ENCODE assay signal across 8 mouse cellular contexts in the genomic region with DNA sequence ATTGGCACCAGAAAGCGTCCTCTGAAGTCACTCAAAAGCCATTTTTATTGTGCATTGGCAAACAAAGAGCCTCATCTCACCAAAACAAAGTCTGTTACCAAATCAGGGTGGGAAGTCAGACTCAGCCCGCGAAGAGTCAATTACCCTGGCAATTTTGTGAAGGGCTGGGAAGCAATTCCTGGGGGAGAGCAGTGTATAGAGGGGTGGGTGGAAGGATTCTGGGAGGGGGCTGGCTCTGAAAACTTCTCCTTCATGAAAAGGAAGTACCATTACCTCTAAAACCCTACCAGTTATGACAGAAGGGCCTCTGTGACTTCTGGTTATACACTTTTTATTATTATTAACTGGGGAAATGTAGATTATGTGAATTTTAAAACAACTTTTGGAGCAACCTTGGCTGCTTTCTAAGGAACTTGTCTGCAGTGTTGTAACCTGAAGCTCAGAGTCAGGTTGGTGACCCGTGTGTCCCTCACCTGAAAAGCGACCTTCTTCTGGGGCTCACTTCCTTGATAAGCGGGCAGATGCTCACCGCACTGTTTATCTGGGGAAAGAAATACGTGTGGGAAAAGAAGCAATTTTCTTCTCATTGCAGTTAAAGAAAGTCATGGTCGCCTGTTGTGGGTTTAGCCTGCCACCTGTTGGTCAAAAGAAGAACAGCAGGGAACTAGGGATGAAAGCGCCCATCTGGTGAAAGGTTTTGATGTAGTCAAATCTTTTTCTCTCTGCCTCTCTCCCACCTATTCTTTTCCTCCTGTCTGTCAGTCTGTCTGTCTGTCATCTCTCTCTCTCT. TPM values are rescaled to one million over a fixed set of nuclear protein-coding genes. Genes with fewer than 3 reads are reported as not detected.
DNase-seq lines count a peak whose midpoint lies in the region; ATAC-seq lines count a peak whose summit lies in the region.

No protein-coding gene starts in this region.

- H3K9ac ChIP-seq in kidney, embryonic 14.5 days (ENCODE audit: low read depth, low read length): no peak overlapping the region
- 0 out of 2 replicates have a peak overlapping the region, but pooled peaks have one; percentile 17 for H3K9ac ChIP-seq in limb, embryonic 15.5 days

- H3K9me3 ChIP-seq in kidney, embryonic 14.5 days (ENCODE audit: control insufficient read depth, low read length): no peaks in the 10 kb centered on the region
- H3K9me3 ChIP-seq in limb, embryonic 15.5 days: no peaks in the 10 kb centered on the region

- no peak overlapping the region for H3K27ac ChIP-seq in kidney, embryonic 14.5 days (ENCODE audit: low read depth, low read length)
- no peak overlapping the region for H3K27ac ChIP-seq in limb, embryonic 15.5 days

- no peaks in the 10 kb centered on the region for H3K27me3 ChIP-seq in kidney, embryonic 14.5 days (ENCODE audit: control insufficient read depth, insufficient read depth, low read length)
- peaks cover 14% of the 10 kb centered on the region; the same call in 1 of the 2 replicates for H3K27me3 ChIP-seq in limb, embryonic 15.5 days

- ATAC-seq in kidney, embryonic 14.5 days (ENCODE audit: low FRiP score, low TSS enrichment): no peak
- no peak for ATAC-seq in limb, embryonic 15.5 days (ENCODE audit: insufficient number of reproducible peaks, low FRiP score, low TSS enrichment, low read depth)
- ATAC-seq in monocyte, adult 5-6 weeks (replicated peaks; ENCODE audit: insufficient number of reproducible peaks, low FRiP score, low TSS enrichment, poor library complexity, severe bottlenecking): peak; percentile 68

- DNase-seq in urinary bladder, adult 18-20 months (ENCODE audit: low spot score in 2 of 2): peak; percentile 59 to 63
- no peak for DNase-seq in urinary bladder, postnatal 10 days (ENCODE audit: low spot score)
- DNase-seq in embryo, embryonic 10.5 days (ENCODE audit: low spot score): peak; percentile 91
- peak; percentile 45 to 75 for DNase-seq in heart, adult 9 months (ENCODE audit: low spot score in 2 of 2)
- DNase-seq in spleen, postnatal 36 days (ENCODE audit: low spot score in 2 of 2): peak; percentile 62 to 77

- WGBS in kidney, embryonic 14.5 days: 5% methylated on average over 10 of the region's 10 CpGs
- WGBS in limb, embryonic 15.5 days: 5% methylated on average over 10 of the region's 10 CpGs

- H3K4me1 ChIP-seq in kidney, embryonic 14.5 days (ENCODE audit: control insufficient read depth, insufficient read depth, low read length): 0 out of 2 replicates have a peak, but pooled peaks cover 6% of the 10 kb centered on the region
- H3K4me1 ChIP-seq in limb, embryonic 15.5 days: peaks cover 30% of the 10 kb centered on the region

- 0 out of 2 replicates have a peak overlapping the region, but pooled peaks have one; percentile 4 for H3K4me2 ChIP-seq in kidney, embryonic 14.5 days (replicated peaks; ENCODE audit: low read depth, low read length)
- H3K4me2 ChIP-seq in limb, embryonic 15.5 days: 0 out of 2 replicates have a peak overlapping the region, but pooled peaks have one; percentile 19

- H3K4me3 ChIP-seq in kidney, embryonic 14.5 days (ENCODE audit: low read length): no peak overlapping the region
- no peak overlapping the region for H3K4me3 ChIP-seq in limb, embryonic 15.5 days

- H3K36me3 ChIP-seq in kidney, embryonic 14.5 days (ENCODE audit: control insufficient read depth, insufficient read depth, low read length): no peaks in the 10 kb centered on the region
- H3K36me3 ChIP-seq in limb, embryonic 15.5 days: no peaks in the 10 kb centered on the region

RNA-seq across cellular contexts. Expression of a gene that starts 58.1 kb away (rescaled TPM):
- polyA plus RNA-seq in kidney, embryonic 14.5 days (2014; fragmentation: Nextera tagmentation; extraction: Ambion mirVana): 29.6 and 49.8 TPM in 2 replicates
- 31.5 and 35.6 TPM in 2 replicates for polyA plus RNA-seq in limb, embryonic 15.5 days (2015; fragmentation: Nextera tagmentation; extraction: Ambion mirVana)
- total RNA-seq in monocyte, adult 5-6 weeks (2017): 122 to 151 TPM (median 138 TPM) in 3 replicates
